Mouse (Mus musculus): ENCODE data around the gene Raver1.

GRCm38 (mm10) chr9:21093423-21093822 is 1.6 kb upstream of the Raver1 start:
- TF ChIP-seq EP300 (IDR thresholded peaks at IDR 0.05; ENCODE audit: insufficient read depth, low read depth, low read length): no peak
- no peak for TF ChIP-seq CTCF (IDR thresholded peaks at IDR 0.05; ENCODE audit: low read depth, low read length)
- no peak for TF ChIP-seq POLR2A (IDR thresholded peaks at IDR 0.05; ENCODE audit: insufficient read depth, low read length)
